Mouse (Mus musculus) MEL (cell line): ENCODE measurements around the gene Dnajc7. TPM values are rescaled to one million over a fixed set of nuclear protein-coding genes. Genes with fewer than 3 reads are reported as not detected.

ENCODE experiments used
- DNase-seq: peaks from one replicate; pipeline ENCODE4 v3.0.0; 2011; ENCODE audit warnings: low read depth, low spot score
- H3K27ac ChIP-seq: 2 replicates; pipeline ENCODE4 v1.5.1; 2012; ENCODE audit warnings: low read depth, mild to moderate bottlenecking, control low read depth, low read length, moderate library complexity; ENCODE audit not compliant: control insufficient read depth
- H3K27me3 ChIP-seq, 2 experiments: fragments of 150-350 bp in 1 of 2; sonication (generic) in 1 of 2; 2 replicates each; pipeline ENCODE4 v1.6.1; 2012; ENCODE audit warnings: low read length in 2 of 2, mild to moderate bottlenecking in 2 of 2, improper control_type of control experiment in 1 of 2, moderate library complexity in 1 of 2; ENCODE audit not compliant: insufficient read depth in 2 of 2, control insufficient read depth in 1 of 2
- H3K36me3 ChIP-seq, 2 experiments: 2 replicates each; pipeline ENCODE4 v1.6.1; 2012 to 2014; ENCODE audit warnings: low read length in 2 of 2, improper control_type of control experiment in 1 of 2, inconsistent platforms in 1 of 2, mild to moderate bottlenecking in 1 of 2; ENCODE audit not compliant: insufficient read depth in 2 of 2, control insufficient read depth in 1 of 2
- H3K4me1 ChIP-seq, 2 experiments: fragments of 150-350 bp in 1 of 2; sonication (generic) in 1 of 2; 2 replicates each; pipeline ENCODE4 v1.6.1; 2012; ENCODE audit warnings: low read length in 2 of 2, improper control_type of control experiment in 1 of 2, mild to moderate bottlenecking in 1 of 2; ENCODE audit not compliant: insufficient read depth in 2 of 2, control insufficient read depth in 1 of 2
- H3K4me3 ChIP-seq, 2 experiments: fragments of 150-350 bp in 1 of 2; sonication (generic) in 1 of 2; 2 replicates each; pipeline ENCODE4 v1.5.1; 2012; ENCODE audit warnings: low read depth in 2 of 2, low read length in 2 of 2, mild to moderate bottlenecking in 2 of 2, moderate library complexity in 2 of 2, control low read depth in 1 of 2, improper control_type of control experiment in 1 of 2; ENCODE audit not compliant: control insufficient read depth in 1 of 2, insufficient read depth in 1 of 2
- H3K79me2 ChIP-seq: 2 replicates; pipeline ENCODE4 v1.6.1; 2012; ENCODE audit warnings: mild to moderate bottlenecking, low read length, moderate library complexity; ENCODE audit not compliant: control insufficient read depth, poor library complexity, insufficient read depth
- H3K9ac ChIP-seq: 2 replicates; pipeline ENCODE4 v1.6.1; 2012; ENCODE audit warnings: low read depth, mild to moderate bottlenecking, control low read depth, low read length, moderate library complexity; ENCODE audit not compliant: control insufficient read depth, poor library complexity, severe bottlenecking
- H3K9me3 ChIP-seq: fragments of 150-350 bp; sonication (generic); replicated peaks from 2 replicates; pipeline ENCODE4 v1.6.1; 2012; ENCODE audit warnings: mild to moderate bottlenecking, low read length, improper control_type of control experiment, moderate library complexity; ENCODE audit not compliant: insufficient read depth
- ELF1 ChIP-seq: IDR thresholded peaks from 2 replicates; pipeline ENCODE4 v1.6.1; 2014; ENCODE audit warnings: low read depth, mild to moderate bottlenecking, inconsistent platforms, low read length, improper control_type of control experiment, moderate library complexity
- GATA1 ChIP-seq: IDR thresholded peaks from 2 replicates; pipeline ENCODE4 v1.6.1; 2011; ENCODE audit warnings: low read depth, low read length, improper control_type of control experiment
- HCFC1 ChIP-seq: IDR thresholded peaks from 2 replicates; pipeline ENCODE4 v1.6.1; 2012; ENCODE audit warnings: low read depth, mild to moderate bottlenecking, inconsistent platforms, low read length, improper control_type of control experiment, moderate library complexity
- KAT2A ChIP-seq: conservative IDR thresholded peaks from 2 replicates; pipeline ENCODE4 v1.6.1; 2012; ENCODE audit warnings: low read depth, low read length, improper control_type of control experiment, inconsistent platforms
- MAFK ChIP-seq: IDR thresholded peaks from 2 replicates; pipeline ENCODE4 v1.6.1; 2011; ENCODE audit warnings: low read depth, mild to moderate bottlenecking, low read length, improper control_type of control experiment, borderline replicate concordance
- MAX ChIP-seq: IDR thresholded peaks from 2 replicates; pipeline ENCODE4 v1.6.1; 2011; ENCODE audit warnings: low read length, improper control_type of control experiment
- MYB ChIP-seq: IDR thresholded peaks from 2 replicates; pipeline ENCODE4 v1.6.1; 2011; ENCODE audit warnings: mild to moderate bottlenecking, low read depth, low read length, improper control_type of control experiment
- POLR2AphosphoS2 ChIP-seq: IDR thresholded peaks from 2 replicates; pipeline ENCODE4 v1.6.1; 2011; ENCODE audit warnings: low read length, improper control_type of control experiment
- TAL1 ChIP-seq: IDR thresholded peaks from 2 replicates; pipeline ENCODE4 v1.6.1; 2012; ENCODE audit warnings: mild to moderate bottlenecking, inconsistent platforms, low read length, moderate library complexity, mixed read lengths
- TBP ChIP-seq: IDR thresholded peaks from 2 replicates; pipeline ENCODE4 v1.8.0; 2011; ENCODE audit warnings: low read depth, low read length, improper control_type of control experiment
- TCF12 ChIP-seq: IDR thresholded peaks from 2 replicates; pipeline ENCODE4 v1.6.1; 2014; ENCODE audit warnings: low read depth, mild to moderate bottlenecking, inconsistent platforms, low read length, improper control_type of control experiment, moderate library complexity
- USF1 ChIP-seq: IDR thresholded peaks from 2 replicates; pipeline ENCODE4 v1.6.1; 2014; ENCODE audit warnings: low read depth, mild to moderate bottlenecking, inconsistent platforms, low read length, improper control_type of control experiment, moderate library complexity
- USF2 ChIP-seq, 2 experiments: IDR thresholded peaks; 2 replicates each; pipeline ENCODE4 v1.6.1; 2011 to 2012; ENCODE audit warnings: improper control_type of control experiment in 2 of 2, low read length in 2 of 2, borderline replicate concordance in 1 of 2, inconsistent platforms in 1 of 2, low read depth in 1 of 2, mild to moderate bottlenecking in 1 of 2; ENCODE audit not compliant: insufficient read depth in 1 of 2
- ZC3H11A ChIP-seq: IDR thresholded peaks from 2 replicates; pipeline ENCODE4 v1.6.1; 2012; ENCODE audit warnings: low read depth, mild to moderate bottlenecking, inconsistent platforms, low read length, improper control_type of control experiment
- ZKSCAN1 ChIP-seq: IDR thresholded peaks from 2 replicates; pipeline ENCODE4 v1.6.1; 2012; ENCODE audit warnings: low read depth, mild to moderate bottlenecking, inconsistent platforms, low read length, improper control_type of control experiment, moderate library complexity
- ZNF384 ChIP-seq: IDR thresholded peaks from 2 replicates; pipeline ENCODE4 v1.6.1; 2012; ENCODE audit warnings: low read depth, mild to moderate bottlenecking, inconsistent platforms, low read length, improper control_type of control experiment
- polyA plus RNA-seq, 2 experiments: library from polyadenylated mRNA; stranded (reverse) in 1 of 2; unstranded in 1 of 2; fragments of >175 nt in 1 of 2; fragments of >200 nt in 1 of 2; gene quantifications; 2 replicates each; pipeline versions ENCODE4 v1.2.1 to v1.2.4; 2012; ENCODE audit warnings: low replicate concordance in 2 of 2, low read depth in 1 of 2; ENCODE audit not compliant: insufficient read length in 2 of 2, insufficient read depth in 1 of 2, missing spikeins in 1 of 2
- total RNA-seq: library from RNA; depleted of rRNA; stranded (reverse); fragments of 300-350 nt; gene quantifications from 2 replicates; pipeline ENCODE4 v1.2.3, GENCODE M21; 2012

Dnajc7 gene
- total and polyA plus RNA-seq, 3 experiments = 230 to 452 (median 346) TPM

GRCm38 (mm10) chr11:100559476-100559875 lies 60.5 kb downstream of the Dnajc7 start:
- no peak for TF ChIP-seq POLR2AphosphoS2
- TF ChIP-seq ELF1 = no peak
- no peak for TF ChIP-seq MAX
- TF ChIP-seq ZC3H11A = no peak
- no peak for TF ChIP-seq MYB
- TF ChIP-seq HCFC1 = no peak
- TF ChIP-seq USF2 (IDR thresholded peaks at IDR 0.05; ENCODE audit: borderline replicate concordance in 1 of 2, insufficient read depth in 1 of 2, low read depth in 1 of 2, low read length in 2 of 2) = no peak
- TF ChIP-seq MAFK = no peak
- no peak for TF ChIP-seq KAT2A
- TF ChIP-seq ZNF384 = no peak
- no peak for TF ChIP-seq GATA1
- no peak for TF ChIP-seq TBP
- TF ChIP-seq USF1 = no peak
- no peak for TF ChIP-seq ZKSCAN1
- no peak for TF ChIP-seq TCF12
- TF ChIP-seq TAL1 = no peak
- TF ChIP-seq, all 39 proteins: peak for 0
- DNase-seq = no peak
- Histone ChIP-seq H3K27ac (no peak overlapping the region), H3K4me1 (peaks cover 0 to 6% of the 10 kb centered on the region in 2 experiments; a peak in 1 of 4 replicates), H3K4me3 (no peak overlapping the region), H3K27me3 (peaks cover 0 to 3% of the 10 kb centered on the region in 2 experiments; a peak in 2 of 4 replicates), H3K9me3 (no peaks in the 10 kb centered on the region), H3K9ac (no peak overlapping the region), H3K79me2 (no peaks in the 10 kb centered on the region), H3K36me3 (no peaks in the 10 kb centered on the region)

GRCm38 (mm10) chr11:100557563-100557962 lies 62.4 kb downstream of the Dnajc7 start:
- Histone ChIP-seq H3K9ac (no peak overlapping the region), H3K27ac (no peak overlapping the region), H3K79me2 (no peaks in the 10 kb centered on the region), H3K27me3 (peaks cover 0 to 3% of the 10 kb centered on the region in 2 experiments; a peak in 1 of 4 replicates), H3K9me3 (no peaks in the 10 kb centered on the region), H3K4me1 (peaks cover 0 to 6% of the 10 kb centered on the region in 2 experiments; a peak in 1 of 4 replicates), H3K4me3 (no peak overlapping the region), H3K36me3 (no peaks in the 10 kb centered on the region)
- TF ChIP-seq ZNF384 (peak; percentile 90), POLR2AphosphoS2 (no peak)
- no peak for DNase-seq
